Mouse (Mus musculus): ENCODE measurements around the gene Zfp366. TPM values are rescaled to one million over a fixed set of nuclear protein-coding genes. Genes with fewer than 3 reads are reported as not detected.

Gene Zfp366
- polyA plus RNA-seq, 1 experiment from 2014 or later, result 0.55 TPM

DNA sequence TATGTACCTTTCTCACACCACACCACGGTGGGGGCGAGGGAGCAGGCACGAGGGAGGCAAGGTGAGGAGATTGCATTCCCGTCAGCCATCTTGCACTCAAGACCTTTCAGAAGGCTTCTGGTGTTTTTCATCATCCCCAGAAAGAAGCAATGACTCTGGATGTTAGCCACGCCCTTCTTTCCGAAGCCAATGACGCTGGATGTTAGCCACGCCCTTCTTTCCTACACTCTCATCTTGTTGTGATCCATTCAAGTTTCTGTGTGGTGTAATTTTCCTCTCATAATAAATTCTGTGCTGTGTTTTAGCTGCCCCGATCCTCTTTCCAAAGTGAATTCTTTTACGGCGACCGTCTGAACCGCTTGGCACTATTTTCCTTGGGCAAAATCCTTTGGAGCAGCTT is 109.6 kb downstream of the Zfp366 start:
- DNase-seq (ENCODE audit: low spot score), result no peak

- DNase-seq (ENCODE audit: low spot score), result no peak
These were observed 115.3 kb downstream of the Zfp366 start for GRCm38 (mm10) chr13:99299921-99300320.

Other genes with a start within 250 kb of the Zfp366 start
- not detected in 2 replicates for gene 1700024P04Rik, start 200.3 kb upstream of the Zfp366 start, polyA plus RNA-seq (2015; fragmentation: Nextera tagmentation; extraction: Ambion mirVana)
- 56.6 and 62.3 TPM in 2 replicates for gene Ptcd2, start 159.9 kb downstream of the Zfp366 start, polyA plus RNA-seq (2015; fragmentation: Nextera tagmentation; extraction: Ambion mirVana)
- gene Mrps27, start 160.0 kb downstream of the Zfp366 start, polyA plus RNA-seq (2015; fragmentation: Nextera tagmentation; extraction: Ambion mirVana), result 38.0 and 38.5 TPM in 2 replicates